Mouse (Mus musculus): ENCODE results near the gene Ahnak. TPM values are rescaled to one million over a fixed set of nuclear protein-coding genes. Genes with fewer than 3 reads are reported as not detected.
A peak's percentile ranks its signal among the peaks of the same experiment; 100 is the strongest.

Ahnak gene
- total and polyA plus RNA-seq, 3 experiments: 1.2 to 2.2 TPM; not detected in 1

DNA sequence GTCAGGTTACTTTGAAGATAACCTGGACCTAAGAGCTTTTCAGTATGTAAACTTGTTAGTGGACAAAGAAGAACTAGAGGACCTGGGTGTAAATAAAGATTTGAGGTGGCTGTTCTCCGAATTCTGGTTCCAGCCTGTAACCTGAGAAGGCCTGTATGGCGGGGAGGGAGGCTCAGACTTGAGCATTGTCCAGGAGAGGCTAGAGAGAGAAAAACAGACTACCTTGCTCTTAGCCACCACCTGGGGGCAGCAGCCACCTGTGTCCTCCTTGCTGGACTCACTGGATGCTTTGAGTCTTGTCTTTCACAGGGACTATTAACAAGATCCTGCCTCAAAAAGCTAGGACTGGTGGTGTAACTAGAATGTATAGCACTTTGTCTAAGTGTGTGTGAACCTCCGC is 12.5 kb upstream of the Ahnak start:
- no peak overlapping the region for H3K4me3 ChIP-seq (ENCODE audit: control insufficient read depth in 1 of 2, insufficient read depth in 1 of 2, low read depth in 2 of 2, low read length in 2 of 2)
- peaks cover 2 to 25% of the 10 kb centered on the region in 2 experiments for H3K4me1 ChIP-seq (ENCODE audit: control insufficient read depth in 1 of 2, insufficient read depth in 2 of 2, low read length in 2 of 2)
- H3K9me3 ChIP-seq (replicated peaks; ENCODE audit: insufficient read depth, low read length): no peaks in the 10 kb centered on the region
- TF ChIP-seq ZC3H11A (IDR thresholded peaks at IDR 0.05; ENCODE audit: low read depth, low read length): peak; percentile 59
- TF ChIP-seq CTCF (IDR thresholded peaks at IDR 0.05 in 2 of 3, conservative IDR thresholded peaks at IDR 0.05 in 1 of 3; ENCODE audit: control insufficient read depth in 1 of 3, insufficient read depth in 1 of 3, low read depth in 2 of 3, low read length in 3 of 3, poor library complexity in 1 of 3, severe bottlenecking in 1 of 3): peak; percentile 61 to 69 (median 68)
- TF ChIP-seq RAD21 (IDR thresholded peaks at IDR 0.05; ENCODE audit: low read depth, low read length): peak; percentile 54
- no peak for TF ChIP-seq MAX (IDR thresholded peaks at IDR 0.05; ENCODE audit: low read length)
- peak in 1 of 2 experiments; percentile 32; a peak in 1 of 4 replicates for TF ChIP-seq POLR2A (IDR thresholded peaks at IDR 0.05; ENCODE audit: control insufficient read depth in 1 of 2, insufficient read depth in 1 of 2, low read depth in 1 of 2, low read length in 2 of 2, poor library complexity in 1 of 2)
- TF ChIP-seq ZKSCAN1 (IDR thresholded peaks at IDR 0.05; ENCODE audit: low read depth, low read length): no peak
- peak; percentile 63 for TF ChIP-seq SMC3 (IDR thresholded peaks at IDR 0.05; ENCODE audit: low read depth, low read length)
- no peak for TF ChIP-seq MYC (IDR thresholded peaks at IDR 0.05; ENCODE audit: low read depth, low read length)
- H3K9ac ChIP-seq (ENCODE audit: control insufficient read depth, low read depth, low read length, poor library complexity, severe bottlenecking): no peak overlapping the region
- peaks cover 39 to 75% of the 10 kb centered on the region in 2 experiments for H3K36me3 ChIP-seq (ENCODE audit: control insufficient read depth in 1 of 2, insufficient read depth in 2 of 2, low read length in 2 of 2)
- H3K27me3 ChIP-seq (ENCODE audit: control insufficient read depth in 1 of 2, insufficient read depth in 2 of 2, low read length in 2 of 2): no peaks in the 10 kb centered on the region
- H3K27ac ChIP-seq (ENCODE audit: control insufficient read depth, low read depth, low read length): no peak overlapping the region
- peaks cover 27% of the 10 kb centered on the region for H3K79me2 ChIP-seq (ENCODE audit: control insufficient read depth, insufficient read depth, low read length, poor library complexity)
- peak; percentile 68 for DNase-seq (ENCODE audit: low read depth, low spot score)

DNA sequence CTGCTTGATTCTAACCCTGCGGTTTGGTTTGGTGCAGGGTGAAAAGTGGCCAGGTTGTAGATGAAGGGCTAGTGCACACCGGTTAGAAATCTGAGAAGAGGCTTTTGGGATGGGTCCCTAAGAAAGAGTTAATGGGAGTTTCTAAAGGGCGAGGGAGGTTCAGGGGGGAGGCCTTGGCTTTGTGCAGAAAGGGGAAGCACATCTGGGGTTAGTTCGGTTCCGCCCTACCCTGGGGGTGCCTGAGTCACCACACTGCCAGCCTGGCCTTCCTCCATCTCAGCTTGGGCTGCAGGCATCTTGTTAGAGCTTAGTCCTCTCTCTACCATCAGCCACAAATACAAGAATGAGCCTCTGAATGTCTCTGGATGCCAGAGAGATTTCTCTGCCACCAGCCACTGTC is 8.3 kb upstream of the Ahnak start:
- Histone ChIP-seq H3K4me1 (ENCODE audit: control insufficient read depth in 1 of 2, insufficient read depth in 2 of 2, low read length in 2 of 2) (peaks cover 18 to 48% of the 10 kb centered on the region in 2 experiments), H3K9ac (ENCODE audit: control insufficient read depth, low read depth, low read length, poor library complexity, severe bottlenecking) (peak overlapping the region; percentile 13; the same call in 1 of the 2 replicates), H3K79me2 (ENCODE audit: control insufficient read depth, insufficient read depth, low read length, poor library complexity) (peaks cover 2% of the 10 kb centered on the region; the same call in 1 of the 2 replicates), H3K9me3 (replicated peaks; ENCODE audit: insufficient read depth, low read length) (no peaks in the 10 kb centered on the region), H3K36me3 (ENCODE audit: control insufficient read depth in 1 of 2, insufficient read depth in 2 of 2, low read length in 2 of 2) (peaks cover 16 to 71% of the 10 kb centered on the region in 2 experiments), H3K27me3 (ENCODE audit: control insufficient read depth in 1 of 2, insufficient read depth in 2 of 2, low read length in 2 of 2) (no peaks in the 10 kb centered on the region), H3K27ac (ENCODE audit: control insufficient read depth, low read depth, low read length) (peak overlapping the region; percentile 58), H3K4me3 (ENCODE audit: control insufficient read depth in 1 of 2, insufficient read depth in 1 of 2, low read depth in 2 of 2, low read length in 2 of 2) (no peak overlapping the region)
- peak; percentile 90 for DNase-seq (ENCODE audit: low read depth, low spot score)
- TF ChIP-seq TBP (IDR thresholded peaks at IDR 0.05; ENCODE audit: low read depth, low read length): peak; percentile 37; the same call in 1 of the 2 replicates
- TF ChIP-seq CHD2 (IDR thresholded peaks at IDR 0.05; ENCODE audit: low read length): no peak
- no peak for TF ChIP-seq ZNF384 (IDR thresholded peaks at IDR 0.05; ENCODE audit: low read depth, low read length)
- TF ChIP-seq KAT2A (conservative IDR thresholded peaks at IDR 0.05; ENCODE audit: low read depth, low read length): no peak
- no peak for TF ChIP-seq SMC3 (IDR thresholded peaks at IDR 0.05; ENCODE audit: low read depth, low read length)
- no peak for TF ChIP-seq ELF1 (IDR thresholded peaks at IDR 0.05; ENCODE audit: low read depth, low read length)
- TF ChIP-seq USF2 (IDR thresholded peaks at IDR 0.05; ENCODE audit: borderline replicate concordance in 1 of 2, insufficient read depth in 1 of 2, low read depth in 1 of 2, low read length in 2 of 2): no peak
- TF ChIP-seq SIN3A (IDR thresholded peaks at IDR 0.05; ENCODE audit: low read length): 0 out of 2 replicates have a peak, but pooled peaks have one; percentile 8
- no peak for TF ChIP-seq ZC3H11A (IDR thresholded peaks at IDR 0.05; ENCODE audit: low read depth, low read length)
- TF ChIP-seq MAX (IDR thresholded peaks at IDR 0.05; ENCODE audit: low read length): no peak
- TF ChIP-seq MAFK (IDR thresholded peaks at IDR 0.05; ENCODE audit: borderline replicate concordance, low read depth, low read length): no peak
- no peak for TF ChIP-seq UBTF (IDR thresholded peaks at IDR 0.05; ENCODE audit: borderline replicate concordance, insufficient read depth, low read depth, low read length)
- no peak for TF ChIP-seq HCFC1 (IDR thresholded peaks at IDR 0.05; ENCODE audit: low read depth, low read length)
- TF ChIP-seq JUND (IDR thresholded peaks at IDR 0.05; ENCODE audit: low read depth, low read length): peak; percentile 25; the same call in 1 of the 2 replicates
- TF ChIP-seq MAZ (IDR thresholded peaks at IDR 0.05; ENCODE audit: low read depth, low read length): no peak; the same call in 1 of the 2 replicates
- TF ChIP-seq MYC (IDR thresholded peaks at IDR 0.05; ENCODE audit: low read depth, low read length): no peak
- no peak for TF ChIP-seq ZKSCAN1 (IDR thresholded peaks at IDR 0.05; ENCODE audit: low read depth, low read length)
- peak; percentile 23; the same call in 1 of the 2 replicates for TF ChIP-seq POLR2AphosphoS2 (IDR thresholded peaks at IDR 0.05; ENCODE audit: low read length)
- TF ChIP-seq EP300 (IDR thresholded peaks at IDR 0.05; ENCODE audit: low read depth in 1 of 2, low read length in 2 of 2): 0 out of 4 replicates have a peak, but pooled peaks have one; percentile 11 to 12
- TF ChIP-seq ZMIZ1 (IDR thresholded peaks at IDR 0.05; ENCODE audit: low read depth, low read length): peak; percentile 34; the same call in 1 of the 2 replicates
- TF ChIP-seq NRF1 (IDR thresholded peaks at IDR 0.05; ENCODE audit: insufficient read depth, low read depth, low read length, poor library complexity, severe bottlenecking): no peak
- no peak for TF ChIP-seq BHLHE40 (IDR thresholded peaks at IDR 0.05; ENCODE audit: borderline replicate concordance, low read depth, low read length)
- TF ChIP-seq GATA1 (IDR thresholded peaks at IDR 0.05; ENCODE audit: low read depth, low read length): no peak
- no peak for TF ChIP-seq USF1 (IDR thresholded peaks at IDR 0.05; ENCODE audit: low read depth, low read length)
- TF ChIP-seq MEF2A (IDR thresholded peaks at IDR 0.05; ENCODE audit: extremely low read depth, insufficient replicate concordance, low read depth, low read length, poor library complexity, severe bottlenecking): no peak
- no peak for TF ChIP-seq E2F4 (IDR thresholded peaks at IDR 0.05; ENCODE audit: borderline replicate concordance, low read depth, low read length)
- no peak for TF ChIP-seq POLR2AphosphoS5 (IDR thresholded peaks at IDR 0.05; ENCODE audit: borderline replicate concordance, low read depth, low read length)

Measured in MEL (cell line).